Mouse (Mus musculus) kidney, adult 2 months (tissue): ENCODE data around the gene Nell2.

ENCODE experiments used
- CTCF ChIP-seq: fragments of 200-500 bp; conservative IDR thresholded peaks from 2 replicates; pipeline ENCODE4 v1.5.1; 2011; ENCODE audit warnings: low read depth, mild to moderate bottlenecking, control low read depth, low read length, moderate library complexity, mixed read lengths; ENCODE audit not compliant: insufficient read depth, insufficient read length
- POLR2A ChIP-seq: fragments of 200-500 bp; IDR thresholded peaks from one replicate; pipeline ENCODE4 v1.6.1; 2011; ENCODE audit warnings: low read depth, low read length, control low read depth

- TF ChIP-seq CTCF (no peak), POLR2A (no peak)
Observed at GRCm38 (mm10) chr15:95473976-95474375, 54.4 kb downstream of the Nell2 start.
